Mouse (Mus musculus) myocyte (in vitro differentiated cells): ENCODE measurements at regions not wholly inside any gene's neighbourhood (a gene's known extent, or its start where the extent isn't known, plus 50 kb on each side); places are given as distances from the start of the nearest gene placed in this dataset.

ENCODE experiments used
- CEBPB ChIP-seq: IDR thresholded peaks from 2 replicates; pipeline ENCODE4 v1.6.1; 2011; ENCODE audit warnings: mild to moderate bottlenecking, moderate library complexity; ENCODE audit not compliant: poor library complexity, insufficient read depth, severe bottlenecking
- E2F4 ChIP-seq: IDR thresholded peaks from one replicate; pipeline ENCODE4 v1.6.1; 2011; ENCODE audit warnings: mild to moderate bottlenecking, control low read depth, moderate library complexity; ENCODE audit not compliant: insufficient read depth
- MYOG ChIP-seq, 3 experiments: IDR thresholded peaks; one replicate each; pipeline ENCODE4 v1.6.1; 2011; ENCODE audit warnings: control low read depth in 2 of 3, low read depth in 2 of 3, mild to moderate bottlenecking in 2 of 3; ENCODE audit not compliant: insufficient read length in 2 of 3, control insufficient read depth in 1 of 3, insufficient read depth in 1 of 3
- POLR2A ChIP-seq: IDR thresholded peaks from one replicate; pipeline ENCODE4 v1.6.1; 2011; ENCODE audit warnings: low read depth, mild to moderate bottlenecking, control low read depth, moderate library complexity; ENCODE audit not compliant: insufficient read length
- TCF12 ChIP-seq: IDR thresholded peaks from one replicate; pipeline ENCODE4 v1.6.1; 2011; ENCODE audit warnings: mild to moderate bottlenecking, control low read depth; ENCODE audit not compliant: poor library complexity, insufficient read depth, severe bottlenecking
- USF1 ChIP-seq: IDR thresholded peaks from one replicate; pipeline ENCODE4 v1.6.1; 2011; ENCODE audit warnings: low read depth, mild to moderate bottlenecking, control low read depth, moderate library complexity

GRCm38 (mm10) chr9:23125761-23126704 lies 96.8 kb upstream of the Bmper start:
- TF ChIP-seq USF1 = no peak
- no peak for TF ChIP-seq POLR2A
- TF ChIP-seq E2F4 = no peak
- TF ChIP-seq MYOG (IDR thresholded peaks at IDR 0.05; ENCODE audit: control insufficient read depth in 1 of 3, insufficient read depth in 1 of 3, insufficient read length in 2 of 3, low read depth in 2 of 3) = no peak
- TF ChIP-seq CEBPB = no peak
- no peak for TF ChIP-seq TCF12
